Mouse (Mus musculus): ENCODE measurements around the gene C330007P06Rik. TPM values are rescaled to one million over a fixed set of nuclear protein-coding genes. Genes with fewer than 3 reads are reported as not detected.

The C330007P06Rik gene
- total and polyA plus RNA-seq, 3 experiments: 18.6 to 61.2 (median 53.0) TPM

DNA sequence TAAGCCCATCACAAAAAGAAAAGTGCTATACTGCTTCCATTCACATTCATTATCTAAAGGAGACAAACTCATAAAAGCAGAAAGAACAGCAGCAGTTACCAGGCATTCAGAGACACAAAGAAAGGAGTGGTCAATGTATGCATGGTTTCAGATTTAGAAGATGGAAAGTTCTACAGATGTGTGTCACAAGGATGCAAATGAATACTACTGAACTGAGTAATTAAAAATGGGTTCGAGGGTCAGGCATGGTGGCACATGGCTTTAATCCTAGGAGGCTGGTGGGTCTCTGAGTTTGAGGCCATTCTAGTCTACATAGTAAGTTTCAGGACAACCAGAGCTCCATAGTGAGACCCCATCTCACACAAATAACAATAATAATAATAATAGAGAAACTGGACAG, 26.8 kb downstream of the C330007P06Rik start (continued):
- TF ChIP-seq ELF1 (IDR thresholded peaks at IDR 0.05; ENCODE audit: low read depth, low read length) (no peak), USF1 (IDR thresholded peaks at IDR 0.05; ENCODE audit: low read depth, low read length) (no peak)

DNA sequence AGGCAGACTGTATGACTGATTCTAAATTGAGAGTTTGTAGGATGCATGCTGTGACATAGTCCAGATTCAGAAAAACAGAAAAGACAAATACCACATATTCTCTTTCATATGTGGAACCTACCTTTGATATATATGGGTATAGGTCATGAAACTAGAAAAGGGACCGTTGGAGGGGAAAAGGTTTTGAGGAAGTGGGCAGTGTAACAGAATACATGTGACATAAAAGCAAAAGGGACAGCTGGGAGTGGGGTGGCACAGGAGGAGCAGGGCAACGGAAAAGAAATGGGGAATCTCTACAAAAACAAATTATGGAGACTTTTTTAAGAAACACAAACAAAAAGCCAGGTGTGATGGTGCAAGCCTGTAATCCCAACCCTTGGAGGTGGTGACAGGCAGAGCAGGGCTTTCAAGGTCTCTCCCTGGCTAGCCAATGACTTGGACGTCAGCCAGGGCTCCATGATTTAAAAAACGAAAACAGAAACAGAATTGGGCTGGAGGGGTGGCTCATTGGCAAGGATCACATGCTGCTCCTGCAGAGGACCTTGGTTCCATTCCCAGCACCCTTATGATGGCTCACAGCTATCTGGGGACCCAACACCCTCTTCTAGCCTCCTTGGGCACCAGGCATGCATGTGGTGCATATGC, 30.4 kb downstream of the C330007P06Rik start:
- H3K4me2 ChIP-seq (ENCODE audit: insufficient read depth, low read depth, poor library complexity, severe bottlenecking): peak overlapping the region; percentile 31; the same call in 1 of the 2 replicates
- dilution Hi-C loops (cut with MboI; ENCODE audit: extremely low pct_ligation_motif_present, extremely low pct_unique_long_range_greater_than_20kb, low sequenced_read_pairs) (no loop called here), in situ Hi-C loops (cut with MboI; ENCODE audit: low pct_ligation_motif_present, low pct_unique_long_range_greater_than_20kb, low sequenced_read_pairs) (no loop called here)
- no peak overlapping the region for H3K9ac ChIP-seq (ENCODE audit: insufficient read depth, low read depth)
- no peaks in the 10 kb centered on the region for H3K79me2 ChIP-seq (replicated peaks; ENCODE audit: control insufficient read depth, extremely low read depth, insufficient read depth, poor library complexity, severe bottlenecking)
- H3K4me3 ChIP-seq (replicated peaks in 1 of 3; ENCODE audit: low read depth in 2 of 3, low read length in 2 of 3, poor library complexity in 1 of 3): no peak overlapping the region
- no peaks in the 10 kb centered on the region for H3K9me3 ChIP-seq (replicated peaks; ENCODE audit: low read length)
- TF ChIP-seq EP300 (IDR thresholded peaks at IDR 0.05; ENCODE audit: low read length) (peak; percentile 79), IRF4 (IDR thresholded peaks at IDR 0.05; ENCODE audit: low read depth, low read length) (peak; percentile 39; the same call in 1 of the 2 replicates), SIN3A (IDR thresholded peaks at IDR 0.05; ENCODE audit: low read length) (0 out of 2 replicates have a peak, but pooled peaks have one; percentile 23), E2F4 (IDR thresholded peaks at IDR 0.05; ENCODE audit: insufficient replicate concordance, low read depth, low read length) (no peak)
- H3K4me1 ChIP-seq (ENCODE audit: control insufficient read depth in 1 of 2, insufficient read depth in 2 of 2): peaks cover 3 to 31% of the 10 kb centered on the region in 2 experiments; a peak in 2 of 4 replicates
- peaks cover 0 to 12% of the 10 kb centered on the region in 2 experiments for H3K36me3 ChIP-seq (replicated peaks in 1 of 2; ENCODE audit: control insufficient read depth in 1 of 2, insufficient read depth in 1 of 2, low read length in 1 of 2)
- H3K27me3 ChIP-seq (replicated peaks): no peaks in the 10 kb centered on the region
- DNase-seq (ENCODE audit: extremely low read depth): peak; percentile 33
- peak overlapping the region; percentile 62 for H3K27ac ChIP-seq (ENCODE audit: insufficient read depth, low read depth)

DNA sequence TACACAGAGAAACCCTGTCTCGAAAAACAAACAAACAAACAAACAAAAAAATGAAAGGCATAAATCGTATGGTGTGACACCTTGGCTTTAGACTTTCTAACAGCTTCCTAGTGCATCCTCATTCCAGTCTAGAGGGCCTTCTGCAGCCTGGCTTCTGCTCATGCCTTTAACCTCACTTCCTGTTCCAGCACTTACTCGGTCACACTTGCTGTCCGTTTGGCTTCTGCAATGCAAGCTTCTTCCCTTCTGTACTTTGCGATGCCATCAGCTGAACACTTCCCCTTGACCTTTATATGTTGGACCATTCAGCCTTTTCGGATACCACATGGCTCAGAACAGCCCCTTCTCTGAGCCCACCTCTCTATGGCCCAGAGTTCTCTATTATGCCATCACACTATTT, 32.2 kb downstream of the C330007P06Rik start:
- DNase-seq (ENCODE audit: extremely low read depth): no peak
- no peak overlapping the region for H3K9ac ChIP-seq (ENCODE audit: insufficient read depth, low read depth)
- no peaks in the 10 kb centered on the region for H3K79me2 ChIP-seq (replicated peaks; ENCODE audit: control insufficient read depth, extremely low read depth, insufficient read depth, poor library complexity, severe bottlenecking)
- in situ Hi-C loops (cut with MboI; ENCODE audit: low pct_ligation_motif_present, low pct_unique_long_range_greater_than_20kb, low sequenced_read_pairs): no loop called here
- H3K27me3 ChIP-seq (replicated peaks): no peaks in the 10 kb centered on the region
- dilution Hi-C loops (cut with MboI; ENCODE audit: extremely low pct_ligation_motif_present, extremely low pct_unique_long_range_greater_than_20kb, low sequenced_read_pairs): no loop called here
- H3K36me3 ChIP-seq (replicated peaks in 1 of 2; ENCODE audit: control insufficient read depth in 1 of 2, insufficient read depth in 1 of 2, low read length in 1 of 2): peaks cover 0 to 14% of the 10 kb centered on the region in 2 experiments
- no peak overlapping the region for H3K27ac ChIP-seq (ENCODE audit: insufficient read depth, low read depth)
- no peak overlapping the region for H3K4me2 ChIP-seq (ENCODE audit: insufficient read depth, low read depth, poor library complexity, severe bottlenecking)
- H3K4me1 ChIP-seq (ENCODE audit: control insufficient read depth in 1 of 2, insufficient read depth in 2 of 2): peaks cover 3 to 31% of the 10 kb centered on the region in 2 experiments; a peak in 2 of 4 replicates
- TF ChIP-seq E2F4 (IDR thresholded peaks at IDR 0.05; ENCODE audit: insufficient replicate concordance, low read depth, low read length) (no peak), MEF2A (IDR thresholded peaks at IDR 0.05; ENCODE audit: borderline replicate concordance, low read depth, low read length) (no peak)
- no peaks in the 10 kb centered on the region for H3K9me3 ChIP-seq (replicated peaks; ENCODE audit: low read length)
- no peak overlapping the region for H3K4me3 ChIP-seq (replicated peaks in 1 of 3; ENCODE audit: low read depth in 2 of 3, low read length in 2 of 3, poor library complexity in 1 of 3)

DNA sequence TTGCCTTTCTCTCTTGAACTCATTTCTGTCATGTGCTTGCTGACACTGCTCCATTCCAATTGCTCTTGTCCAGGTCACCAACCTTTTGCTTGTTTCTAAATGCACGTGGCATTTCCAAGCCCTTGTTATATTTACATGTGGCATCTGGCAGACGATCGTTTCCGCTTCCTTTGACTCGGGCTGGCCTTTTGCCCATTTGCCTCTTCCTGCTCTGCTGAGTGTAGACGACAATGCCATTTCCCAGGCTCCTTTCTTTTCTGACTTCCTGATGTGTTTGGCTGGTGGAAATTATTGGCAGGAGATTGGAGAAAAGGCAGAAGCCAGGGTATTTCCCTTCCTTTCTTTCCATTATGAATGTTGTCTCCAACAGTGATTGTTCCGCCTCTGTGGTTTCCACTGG, 34.5 kb downstream of the C330007P06Rik start:
- Histone ChIP-seq H3K36me3 (replicated peaks in 1 of 2; ENCODE audit: control insufficient read depth in 1 of 2, insufficient read depth in 1 of 2, low read length in 1 of 2) (peaks cover 0 to 15% of the 10 kb centered on the region in 2 experiments), H3K4me1 (ENCODE audit: control insufficient read depth in 1 of 2, insufficient read depth in 2 of 2) (peaks cover 3 to 22% of the 10 kb centered on the region in 2 experiments; a peak in 2 of 4 replicates), H3K79me2 (replicated peaks; ENCODE audit: control insufficient read depth, extremely low read depth, insufficient read depth, poor library complexity, severe bottlenecking) (no peaks in the 10 kb centered on the region), H3K9ac (ENCODE audit: insufficient read depth, low read depth) (no peak overlapping the region), H3K27me3 (replicated peaks) (no peaks in the 10 kb centered on the region), H3K4me2 (ENCODE audit: insufficient read depth, low read depth, poor library complexity, severe bottlenecking) (no peak overlapping the region), H3K4me3 (replicated peaks in 1 of 3; ENCODE audit: low read depth in 2 of 3, low read length in 2 of 3, poor library complexity in 1 of 3) (no peak overlapping the region), H3K9me3 (replicated peaks; ENCODE audit: low read length) (no peaks in the 10 kb centered on the region), H3K27ac (ENCODE audit: insufficient read depth, low read depth) (no peak overlapping the region)
- dilution Hi-C loops (cut with MboI; ENCODE audit: extremely low pct_ligation_motif_present, extremely low pct_unique_long_range_greater_than_20kb, low sequenced_read_pairs) (no loop called here), in situ Hi-C loops (cut with MboI; ENCODE audit: low pct_ligation_motif_present, low pct_unique_long_range_greater_than_20kb, low sequenced_read_pairs) (no loop called here)
- DNase-seq (ENCODE audit: extremely low read depth): no peak
- TF ChIP-seq EP300 (IDR thresholded peaks at IDR 0.05; ENCODE audit: low read length): no peak
- no peak for TF ChIP-seq SIN3A (IDR thresholded peaks at IDR 0.05; ENCODE audit: low read length)
- TF ChIP-seq POLR2AphosphoS2 (IDR thresholded peaks at IDR 0.05; ENCODE audit: low read depth, low read length): no peak
- no peak for TF ChIP-seq USF1 (IDR thresholded peaks at IDR 0.05; ENCODE audit: low read depth, low read length)
- TF ChIP-seq PAX5 (IDR thresholded peaks at IDR 0.05; ENCODE audit: low read length): no peak
- no peak for TF ChIP-seq IRF4 (IDR thresholded peaks at IDR 0.05; ENCODE audit: low read depth, low read length)
- TF ChIP-seq UBTF (IDR thresholded peaks at IDR 0.05; ENCODE audit: low read depth, low read length): no peak
- no peak for TF ChIP-seq ETS1 (conservative IDR thresholded peaks at IDR 0.05; ENCODE audit: low read depth, low read length)
- TF ChIP-seq MEF2A (IDR thresholded peaks at IDR 0.05; ENCODE audit: borderline replicate concordance, low read depth, low read length): no peak
- no peak for TF ChIP-seq CTCF (conservative IDR thresholded peaks at IDR 0.05 in 1 of 2, IDR thresholded peaks at IDR 0.05 in 1 of 2; ENCODE audit: low read depth in 2 of 2, low read length in 2 of 2)

All from CH12.LX (cell line).